Mouse (Mus musculus) gastrocnemius, postnatal 14 days (tissue): ENCODE results near the gene Rufy1. TPM values are rescaled to one million over a fixed set of nuclear protein-coding genes. Genes with fewer than 3 reads are reported as not detected.

Experiments used
- DNase-seq: peaks from one replicate; pipeline ENCODE4 v3.0.0; 2021; ENCODE audit warnings: mixed read lengths
- intact Hi-C: fragments of 180-260 bp; cut with DNase I; formaldehyde crosslinking; loops from one replicate; pipeline ENCODE4 v1.15.1; 2025; ENCODE audit warnings: low total_unique reads
- total RNA-seq, 2 experiments: library from RNA; stranded (reverse); gene quantifications; 2 replicates each; pipeline ENCODE4 v1.2.3; 2021

Rufy1 gene
- total RNA-seq, 2 experiments from 2014 or later: 17.4 to 18.2 TPM

DNA sequence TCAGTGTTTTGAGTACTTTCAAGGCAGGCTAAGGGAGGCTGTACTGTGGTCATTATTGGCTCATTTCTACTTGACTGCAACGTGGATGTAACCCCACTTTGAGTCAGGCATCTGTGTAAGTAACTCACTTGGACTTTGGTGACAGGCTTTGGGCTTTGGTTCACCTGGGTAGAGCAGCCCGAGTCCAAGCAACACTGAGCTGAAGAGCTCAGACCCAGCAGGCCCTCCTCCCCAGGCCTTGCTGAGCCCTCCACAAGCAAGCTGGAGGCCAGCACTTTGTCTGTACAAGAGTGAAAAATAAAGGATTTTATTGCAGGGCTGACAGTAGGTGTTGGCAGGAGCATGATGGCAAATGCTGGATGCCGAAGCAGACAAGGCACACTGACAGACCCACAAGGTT, 41.9 kb downstream of the Rufy1 start:
- intact Hi-C loops: no loop called here
- no peak for DNase-seq

DNA sequence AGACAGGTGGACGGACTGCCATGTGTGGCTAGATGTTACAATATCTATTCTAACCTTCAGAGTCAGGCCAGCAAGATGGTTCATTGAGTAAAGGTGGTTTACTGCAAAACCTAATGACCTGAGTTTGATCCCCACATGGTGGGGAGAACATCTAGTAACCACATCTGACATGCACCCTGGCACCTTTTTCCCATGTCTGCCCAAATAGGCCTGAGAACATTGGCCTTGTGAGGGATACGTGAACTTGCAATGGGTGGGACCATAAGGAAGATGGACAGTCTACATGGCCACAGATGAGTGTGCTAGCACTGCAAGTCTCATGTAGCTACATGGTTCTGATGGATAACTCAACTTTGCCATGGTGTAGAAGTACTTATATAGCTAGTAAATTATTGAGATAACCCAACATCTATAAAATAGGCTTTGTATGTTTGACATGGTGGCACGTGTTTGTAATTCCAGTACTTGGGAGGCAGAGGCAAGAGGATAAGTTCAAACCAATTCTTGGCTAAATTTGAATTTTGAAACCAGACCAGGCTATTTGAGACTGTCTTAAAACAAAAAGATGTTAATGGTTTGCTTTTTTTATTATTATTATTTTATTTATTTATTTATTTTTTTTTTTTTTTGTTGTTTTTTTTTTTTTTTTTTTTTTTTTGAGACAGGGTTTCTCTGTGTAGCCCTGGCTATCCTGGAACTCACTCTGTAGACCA, 42.6 kb downstream of the Rufy1 start:
- intact Hi-C loops: no loop called here
- no peak for DNase-seq

DNA sequence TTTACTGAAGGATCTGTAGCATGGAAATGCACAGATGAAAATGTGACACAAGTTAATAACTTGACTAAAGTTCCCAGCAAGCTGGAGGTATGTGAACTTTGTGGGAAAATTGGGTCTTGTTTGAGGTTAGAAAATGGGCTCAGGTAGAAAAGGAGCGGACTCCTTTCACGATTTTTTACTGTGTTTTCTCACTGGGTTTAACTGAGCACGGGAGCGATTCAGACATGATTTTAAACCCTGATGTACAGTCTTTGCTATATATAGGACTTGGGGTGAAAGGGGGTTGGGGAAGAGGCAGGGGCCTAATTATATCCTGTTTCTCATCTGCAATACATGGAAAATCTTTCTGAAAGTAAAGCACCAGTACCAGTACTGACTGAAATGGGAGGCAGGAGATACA, 43.2 kb downstream of the Rufy1 start:
- intact Hi-C loops: no loop called here
- DNase-seq: no peak

DNA sequence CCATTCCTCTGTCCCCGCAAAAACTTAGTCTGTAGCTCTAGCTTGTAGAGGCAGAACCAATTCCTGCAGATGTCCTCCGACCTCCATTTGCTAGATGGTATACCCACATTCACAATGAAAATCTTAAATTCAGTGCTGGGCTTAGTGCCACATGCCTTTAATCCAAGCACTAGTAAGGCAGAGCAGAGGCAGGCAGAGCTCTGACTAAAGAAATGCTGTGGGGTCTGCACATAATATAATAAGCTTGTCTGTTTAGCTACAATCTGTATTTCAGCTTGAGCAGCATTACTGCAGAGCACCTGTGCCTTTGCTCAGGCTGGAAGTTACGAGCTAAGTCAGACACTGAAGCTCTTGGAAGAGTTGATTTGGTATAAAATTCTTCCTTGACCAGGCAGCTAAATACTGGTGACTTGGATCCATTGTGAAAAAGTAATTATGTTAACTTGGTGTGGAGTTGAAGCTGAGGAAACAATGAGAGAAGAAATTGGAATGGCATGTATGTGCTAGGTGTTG, 43.7 kb downstream of the Rufy1 start:
- intact Hi-C loops: no loop called here
- DNase-seq: no peak

DNA sequence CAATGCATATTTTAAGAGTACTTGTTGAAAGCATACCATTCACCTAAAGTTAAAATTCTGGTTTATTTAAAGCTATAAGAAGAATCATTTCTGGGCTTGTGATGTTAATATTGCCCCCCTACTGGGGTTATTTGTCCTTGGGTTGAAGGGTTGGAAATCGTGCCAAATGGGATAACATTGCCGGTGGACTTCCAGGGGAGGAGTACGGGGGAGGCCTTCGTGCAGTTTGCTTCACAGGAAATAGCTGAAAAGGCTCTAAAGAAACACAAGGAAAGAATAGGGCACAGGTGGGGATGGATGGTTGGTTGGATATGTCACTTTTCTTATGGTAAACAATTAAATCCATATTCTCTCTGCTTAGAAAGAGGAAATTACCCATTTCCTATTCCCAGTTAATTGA, 49.6 kb downstream of the Rufy1 start:
- no peak for DNase-seq
- intact Hi-C loops: no loop called here

DNA sequence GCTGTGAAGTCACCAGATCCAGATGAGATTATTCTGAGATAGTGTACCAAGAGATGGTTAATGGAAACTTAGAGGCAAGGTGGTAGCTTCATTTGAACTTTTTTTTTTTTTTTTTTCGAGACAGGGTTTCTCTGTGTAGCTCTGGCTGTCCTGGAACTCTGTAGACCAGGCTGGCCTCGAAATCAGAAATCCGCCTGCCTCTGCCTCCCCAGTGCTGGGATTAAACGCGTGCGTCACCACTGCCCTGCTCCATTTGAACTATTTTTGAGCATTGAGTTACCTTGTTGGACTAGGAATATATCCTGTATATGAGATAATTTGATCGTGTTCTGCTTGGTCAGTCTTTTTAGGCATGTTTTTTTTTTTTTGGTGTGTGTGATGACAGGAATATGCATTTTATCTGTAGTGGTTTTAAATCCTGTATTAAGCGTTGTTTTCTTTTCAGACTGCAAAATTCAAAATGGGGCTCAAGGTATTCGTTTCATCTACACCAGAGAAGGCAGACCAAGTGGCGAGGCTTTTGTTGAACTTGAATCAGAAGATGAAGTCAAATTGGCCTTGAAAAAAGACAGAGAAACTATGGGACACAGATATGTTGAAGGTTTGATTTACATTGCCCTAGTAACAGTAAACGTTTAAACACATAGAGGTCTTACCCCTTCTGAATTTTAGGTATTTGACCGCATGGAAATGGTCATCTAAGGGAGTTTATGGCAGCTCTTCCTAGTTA, 51.7 kb downstream of the Rufy1 start:
- intact Hi-C loops: no loop called here

DNA sequence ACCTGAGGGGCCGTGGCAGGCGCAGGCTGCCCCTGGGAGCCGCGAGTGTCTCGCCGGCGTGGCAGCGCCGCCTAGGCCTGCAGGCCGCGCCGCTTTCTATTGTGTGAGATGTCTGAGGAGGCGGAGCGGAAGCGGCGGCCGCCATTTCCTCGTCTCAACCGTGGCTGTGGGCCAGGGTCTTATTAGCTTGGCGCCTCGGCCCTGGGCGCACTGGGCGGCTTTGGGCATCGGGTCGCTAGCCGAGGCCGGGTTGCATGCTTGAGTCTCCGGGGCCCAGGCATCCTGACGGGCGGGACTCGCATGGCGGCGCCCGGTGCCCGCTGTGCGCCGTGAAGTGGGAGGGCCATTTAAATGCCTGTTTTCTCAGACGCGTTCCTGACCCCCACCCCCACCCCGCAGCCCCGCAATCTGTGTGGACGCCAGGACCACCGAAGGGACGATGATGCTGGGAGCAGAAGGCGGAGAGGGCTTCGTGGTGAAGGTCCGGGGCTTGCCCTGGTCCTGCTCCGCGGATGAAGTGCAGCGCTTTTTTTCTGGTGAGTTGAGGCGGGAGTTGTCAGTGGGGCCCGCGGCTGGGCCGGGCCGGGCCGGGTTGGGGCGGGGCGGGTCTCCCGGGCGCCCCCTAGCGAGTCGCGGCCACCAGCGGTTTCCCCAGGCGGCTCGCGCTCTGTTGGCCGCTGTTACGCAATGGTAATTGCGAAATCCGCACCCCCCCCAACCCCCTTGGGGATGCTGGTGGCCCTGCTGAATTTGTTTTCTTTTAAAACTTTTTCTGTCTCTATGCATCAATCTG, 52.8 kb downstream of the Rufy1 start:
- intact Hi-C loops: no loop called here
- peak; percentile 91 for DNase-seq

More for the DNA sequence above, 51.7 kb downstream of the Rufy1 start:
- DNase-seq: no peak

DNA sequence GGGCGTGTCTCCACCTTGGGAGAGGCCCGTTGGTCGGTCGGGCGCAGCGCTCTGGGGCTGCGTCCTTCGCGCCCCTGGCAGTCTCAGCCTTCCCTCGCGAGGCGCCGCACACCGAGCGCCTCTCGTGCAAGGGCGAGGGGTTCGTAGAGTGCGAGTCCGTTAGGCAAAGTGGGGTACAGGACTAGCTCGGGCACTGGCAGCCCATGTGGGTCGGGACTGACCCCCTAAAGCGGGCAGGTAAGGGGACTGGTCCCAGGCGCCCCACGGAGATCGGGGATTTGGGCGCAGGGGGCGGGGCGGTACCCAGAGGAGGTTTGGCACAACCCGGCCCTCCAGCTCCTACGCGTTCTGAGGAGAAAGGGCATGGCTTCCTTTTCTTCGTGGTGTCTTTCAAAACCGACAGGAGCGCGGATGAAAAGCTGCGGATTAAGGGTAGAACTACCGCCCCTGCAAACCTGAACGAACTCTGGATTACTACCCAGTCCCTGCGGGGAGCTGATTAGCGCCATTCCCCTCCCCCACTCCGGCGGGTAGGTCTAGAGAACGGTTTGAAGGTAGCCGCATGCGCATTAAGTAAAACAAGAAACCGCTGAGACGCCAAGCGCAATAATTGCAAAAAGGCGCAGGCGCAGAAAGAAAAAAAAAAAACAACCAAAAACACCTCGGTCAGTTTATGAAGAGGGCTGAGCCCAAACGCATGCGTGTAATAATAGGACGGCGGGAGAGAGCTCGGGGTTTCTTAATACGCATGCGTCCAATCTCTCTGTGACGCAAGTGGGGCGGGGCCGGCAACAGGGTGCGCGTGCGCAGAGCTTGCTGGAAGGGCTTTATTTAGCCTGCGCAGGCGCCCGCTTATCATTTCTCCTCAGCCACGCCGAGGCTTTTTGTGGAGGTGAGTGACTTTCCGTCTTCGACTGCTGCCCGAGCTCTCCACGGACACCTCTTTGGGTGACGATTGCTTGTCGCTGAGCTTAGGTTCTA, 53.7 kb downstream of the Rufy1 start, which contains the start of gene Hnrnph1:
Gene Hnrnph1 (plus strand): TSS at position 80 of the 981 bp plus-strand sequence.
- intact Hi-C loops: no loop called here
- DNase-seq: peak; percentile 97

DNA sequence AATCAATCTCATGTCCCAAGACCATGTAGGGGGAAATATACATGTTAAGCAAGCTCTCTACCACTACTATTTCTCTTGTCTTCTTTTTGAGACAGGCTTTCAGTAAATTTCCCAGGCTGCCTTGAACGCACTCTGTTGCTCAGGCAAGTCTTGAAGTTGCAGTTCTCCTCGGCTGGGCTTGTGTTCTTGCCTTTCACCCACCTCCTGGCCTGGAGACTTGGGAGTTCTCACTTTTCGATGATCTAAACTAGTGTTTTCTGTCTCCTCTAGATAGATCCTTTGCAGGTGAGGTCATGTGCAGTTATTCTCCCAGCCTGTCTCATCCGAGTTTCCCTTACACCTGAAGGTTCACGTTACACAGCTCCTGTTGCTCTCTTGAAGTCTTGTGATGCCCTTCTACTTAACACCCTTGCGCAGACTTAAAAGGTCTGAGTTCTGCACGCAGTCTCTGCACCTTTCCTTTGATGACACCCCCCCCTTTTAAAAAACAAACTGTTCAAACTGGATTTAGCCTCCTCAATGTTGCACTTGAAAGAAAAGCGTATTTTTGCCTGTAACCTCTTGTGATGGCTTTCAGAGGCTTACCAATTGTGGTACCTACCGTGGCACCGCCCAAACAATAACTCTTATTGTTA, 54.7 kb downstream of the Rufy1 start:
- intact Hi-C loops: no loop called here

DNA sequence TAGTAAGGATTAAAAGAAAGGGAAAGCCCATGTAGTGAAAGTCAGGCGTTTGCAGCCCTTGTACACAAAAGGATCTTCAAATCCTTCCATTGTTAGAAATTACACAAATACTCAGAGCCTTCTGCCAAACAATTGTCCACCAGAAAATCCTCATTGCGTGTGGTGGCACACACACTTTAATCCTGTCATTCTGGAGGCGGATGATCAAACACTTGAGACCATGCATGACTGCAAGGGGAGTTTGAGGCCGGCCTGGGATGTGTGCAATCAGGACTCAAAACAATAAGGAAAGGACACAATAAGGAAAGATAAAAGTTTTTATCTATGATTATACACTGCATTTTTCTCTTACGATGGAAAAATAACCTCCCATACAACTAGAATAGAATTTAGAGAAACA, 55.5 kb downstream of the Rufy1 start:
- DNase-seq: no peak
- intact Hi-C loops: no loop called here

More for the DNA sequence above, 54.7 kb downstream of the Rufy1 start:
- no peak for DNase-seq

DNA sequence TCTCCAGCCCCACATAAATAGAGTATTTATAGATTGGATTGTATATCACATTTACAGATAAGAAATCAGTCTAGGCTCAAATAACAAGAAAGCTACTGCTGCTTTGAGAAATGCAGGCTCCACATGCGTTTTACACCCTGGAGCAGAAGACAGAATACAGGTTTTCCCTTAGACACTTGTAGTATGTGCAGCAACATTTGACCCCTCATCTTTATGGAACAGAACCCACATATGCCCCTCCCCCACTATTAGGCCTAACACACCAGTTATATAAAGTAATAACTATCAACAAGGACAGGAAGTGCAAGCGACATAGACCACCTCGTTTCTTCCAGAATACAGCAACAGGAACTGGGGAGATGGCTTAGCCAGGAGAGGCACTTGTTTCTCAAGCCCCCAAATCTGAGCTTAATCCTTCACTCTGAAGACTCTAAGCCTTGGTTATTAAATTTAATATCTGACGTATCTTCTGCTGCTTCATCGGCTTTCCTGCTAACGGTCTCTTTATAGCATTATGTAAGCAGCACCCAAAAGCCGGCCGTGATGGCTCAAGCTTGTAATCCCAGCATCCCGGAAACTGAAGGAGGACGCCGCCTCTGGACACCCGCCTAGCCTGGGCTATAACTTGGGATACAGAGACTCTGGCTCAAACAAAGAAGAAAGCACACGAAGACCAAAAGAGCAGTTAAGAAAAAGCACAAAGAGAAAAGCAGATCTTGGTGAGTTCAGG, 56.5 kb downstream of the Rufy1 start:
- intact Hi-C loops: no loop called here
- DNase-seq: no peak

DNA sequence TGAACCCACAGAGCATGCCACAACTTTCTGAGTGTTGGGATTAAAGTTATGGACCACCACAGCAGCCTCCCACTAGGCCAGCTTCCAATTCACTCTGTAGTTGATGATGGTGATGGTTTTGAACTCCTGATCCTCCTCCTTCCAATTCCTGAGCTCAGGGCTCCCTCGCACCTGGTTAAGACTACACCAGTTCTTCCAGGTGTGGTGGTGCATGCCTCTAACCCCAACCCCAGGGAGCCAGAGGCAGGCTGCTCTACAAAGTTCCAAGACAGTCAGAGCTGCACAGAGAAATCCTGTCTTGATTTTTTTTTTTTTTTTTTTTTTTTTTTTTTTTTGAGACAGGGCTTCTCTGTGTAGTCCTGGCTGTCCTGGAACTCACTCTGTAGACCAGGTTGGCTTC, 57.3 kb downstream of the Rufy1 start:
- DNase-seq: no peak
- intact Hi-C loops: no loop called here

DNA sequence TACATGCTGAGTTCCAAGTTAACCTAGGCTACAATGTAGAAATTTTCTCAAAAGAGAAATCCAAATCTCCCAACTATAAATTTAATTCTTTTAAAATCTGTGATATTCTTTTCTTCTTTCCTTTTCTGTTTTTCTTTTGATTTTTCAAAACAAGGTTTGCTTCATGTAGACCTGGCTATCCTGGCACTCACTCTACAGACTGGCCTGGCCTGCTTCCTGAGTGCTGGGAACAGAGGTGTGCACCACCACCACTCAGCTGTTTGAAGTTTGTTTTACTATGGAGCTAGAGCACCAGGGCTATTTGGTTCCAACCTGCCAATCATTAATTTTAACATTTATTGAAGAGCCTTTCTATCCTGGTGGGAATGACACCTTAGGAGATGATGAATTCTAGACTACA, 57.8 kb downstream of the Rufy1 start:
- no peak for DNase-seq
- intact Hi-C loops: no loop called here

DNA sequence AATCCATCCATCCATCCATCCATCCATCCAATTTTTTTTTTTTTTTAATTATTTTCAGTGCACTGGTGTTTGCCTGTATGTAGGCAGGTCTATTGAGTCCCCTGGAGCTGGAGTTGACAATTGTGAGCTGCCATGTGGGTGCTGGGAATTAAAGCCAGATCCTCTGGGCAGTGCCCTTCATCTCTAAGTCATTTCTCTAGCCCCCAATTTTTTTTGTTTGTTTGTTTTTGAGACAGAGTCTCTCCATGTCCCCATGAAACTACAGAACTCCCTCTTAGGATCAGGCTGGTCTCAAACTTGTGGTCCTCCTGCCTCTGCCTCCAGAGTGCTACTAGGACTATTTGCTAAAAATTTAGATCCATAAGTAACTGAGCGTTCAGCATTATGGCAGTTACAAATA, 59.0 kb downstream of the Rufy1 start:
- no peak for DNase-seq
- intact Hi-C loops: no loop called here

DNA sequence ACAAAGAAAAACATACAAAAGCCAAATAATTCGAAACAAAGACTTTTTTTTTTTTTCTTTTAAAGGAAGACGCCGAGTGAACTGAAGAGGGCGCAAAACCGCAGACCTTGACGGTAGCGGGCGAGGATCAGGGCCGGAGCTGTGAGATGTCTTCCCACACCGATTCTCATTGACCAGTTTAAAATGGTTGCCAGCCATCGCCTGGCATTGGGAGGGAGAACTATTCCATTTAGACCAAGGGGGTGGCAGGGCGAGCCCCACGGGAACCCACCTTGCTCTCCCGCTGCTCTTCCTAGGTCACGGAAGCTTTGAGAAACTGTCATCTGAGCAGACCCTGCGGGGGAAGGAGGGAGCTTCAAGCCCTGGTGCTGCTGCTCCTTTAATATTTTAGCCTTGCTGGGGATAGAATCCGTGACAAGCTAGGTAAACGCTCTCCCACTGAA, 59.5 kb downstream of the Rufy1 start:
- DNase-seq: peak; percentile 62
- intact Hi-C loops: no loop called here

DNA sequence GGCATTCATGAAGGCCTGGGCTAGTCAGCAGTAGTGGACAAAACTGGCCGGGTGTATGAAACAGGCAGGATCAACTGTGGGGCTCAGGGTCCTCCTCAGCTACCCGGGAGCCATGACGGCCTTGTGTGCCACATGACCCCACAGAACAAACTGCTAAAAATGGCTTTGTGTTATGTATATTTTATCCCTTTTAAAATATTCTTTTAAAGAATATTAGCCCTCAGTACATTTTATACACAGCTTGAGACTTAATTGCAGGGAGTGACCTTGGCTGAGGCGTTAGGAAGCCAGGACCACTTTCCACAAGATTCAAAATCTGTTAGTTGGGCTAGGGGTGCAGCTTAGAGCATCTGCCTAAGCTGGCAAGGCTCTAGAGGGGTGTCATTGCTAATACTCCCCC, 60.0 kb downstream of the Rufy1 start:
- DNase-seq: no peak
- intact Hi-C loops: no loop called here

DNA sequence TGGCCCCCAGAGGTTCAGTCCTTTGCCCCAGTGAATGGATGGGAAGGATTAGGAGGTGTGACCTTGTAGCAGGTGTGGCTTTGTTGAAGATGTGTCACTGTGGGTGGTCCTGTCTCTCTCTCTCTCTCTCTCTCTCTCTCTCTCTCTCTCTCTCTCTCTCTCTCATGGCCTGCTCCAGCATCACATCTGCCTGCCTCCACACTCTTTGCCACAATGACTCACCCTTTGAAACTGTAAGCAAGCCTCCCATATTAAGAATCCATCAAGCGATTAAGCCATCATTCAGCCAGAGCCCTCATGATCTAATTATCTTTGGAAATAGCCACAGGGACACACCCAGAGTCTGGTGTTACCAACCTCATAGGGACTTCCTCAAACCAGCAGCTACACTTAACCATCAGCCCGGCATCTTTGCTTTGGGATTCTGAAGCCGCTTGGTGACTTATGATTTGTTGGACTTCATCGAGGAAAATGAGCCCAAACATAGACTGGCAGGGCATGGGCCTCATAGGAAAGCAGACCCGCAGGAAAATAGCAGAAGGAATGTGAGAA, 61.5 kb downstream of the Rufy1 start:
- DNase-seq: no peak
- intact Hi-C loops: loop anchor here (5.0 to 10.0 kb wide), 2 partner anchors 75 to 132 kb away; partner anchors contain the start of genes Ltc4s and Maml1
